Mouse (Mus musculus): ENCODE data around the gene Olfr1484. TPM values are rescaled to one million over a fixed set of nuclear protein-coding genes. Genes with fewer than 3 reads are reported as not detected.
"Not testable (repeated sequence)": the region's sequence is repeated elsewhere in the genome, so short reads cannot be mapped to it uniquely, and the experiment has no call there.

Gene Olfr1484
- total RNA-seq (2021), result not detected
- long read RNA-seq, experiment 1, result 0 reads
- long read RNA-seq, experiment 2, result 0 reads

DNA sequence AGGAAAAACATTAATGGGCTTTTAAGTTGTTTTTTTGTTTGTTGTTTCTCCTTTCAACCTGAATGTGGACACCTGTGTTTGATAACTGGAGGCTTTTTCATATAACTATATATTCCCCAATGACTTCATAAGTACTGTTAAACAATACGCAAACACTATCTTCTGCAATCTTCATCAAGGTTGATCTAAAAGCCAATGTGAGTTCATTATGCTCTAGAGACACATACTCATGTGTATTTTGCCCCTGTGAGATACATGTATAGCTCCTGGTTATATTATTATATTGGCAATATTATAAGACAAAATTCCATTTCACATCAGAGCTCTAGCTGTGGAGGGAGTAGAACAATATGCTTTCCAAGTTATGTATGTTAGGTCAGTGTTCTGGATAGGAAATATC is at the start of gene Olfr1484:
Gene Olfr1484, plus strand, starts transcription at position 301 of the 400 bp plus-strand sequence.
- no peak within 1 kb of the TSS for H3K4me3 ChIP-seq
- DNase-seq, result no peak
- intact Hi-C loops (cut with DNase I), result no loop called here
- TF ChIP-seq CTCF (IDR thresholded peaks at IDR 0.05), result no peak
- no peak within 1 kb of the TSS for H3K27ac ChIP-seq

DNA sequence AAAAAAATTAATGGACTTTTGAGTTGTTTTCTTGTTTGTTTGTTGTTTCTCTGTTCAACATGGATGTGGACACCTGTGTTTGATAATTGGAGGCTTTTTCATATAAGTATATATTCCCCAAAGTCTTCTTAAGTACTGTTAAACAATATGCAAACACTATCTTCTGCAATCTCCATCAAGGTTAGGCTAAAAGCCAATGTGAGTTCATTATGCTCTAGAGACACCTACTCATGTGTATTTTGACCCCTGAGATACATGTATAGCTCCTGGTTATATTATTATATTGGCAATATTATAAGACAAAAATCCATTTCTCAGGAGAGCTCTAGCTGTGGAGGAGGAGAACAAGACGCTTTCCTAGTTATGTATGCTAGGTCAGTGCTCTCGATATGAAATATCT is 33.8 kb downstream of the Olfr1484 start, which contains the start of gene Olfr1487:
Gene Olfr1487, plus strand, starts transcription at position 301 of the 400 bp plus-strand sequence.
- H3K4me3 ChIP-seq; H3K27ac ChIP-seq; intact Hi-C loops (cut with DNase I); DNase-seq: not testable (repeated sequence)

DNA sequence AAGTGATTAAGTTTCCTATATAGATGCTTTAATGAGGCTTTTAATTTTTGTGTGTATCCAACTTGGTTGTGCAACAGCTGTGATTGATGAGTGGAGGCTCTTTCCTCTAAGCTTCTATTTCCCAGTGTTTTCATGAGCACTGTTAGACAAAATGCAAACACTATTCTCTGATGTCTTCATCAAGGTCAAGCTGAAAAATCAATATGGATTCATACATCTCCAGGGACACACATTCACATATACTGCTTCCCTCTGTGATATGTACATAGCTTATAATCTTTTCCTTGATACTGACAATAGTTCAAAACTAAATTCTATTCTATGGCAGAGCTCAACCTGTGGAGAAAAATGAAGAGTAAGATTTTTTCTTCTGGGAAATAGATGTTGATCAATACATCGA is 48.0 kb downstream of the Olfr1484 start, which contains the start of gene Olfr1489:
Gene Olfr1489, plus strand, starts transcription at position 301 of the 400 bp plus-strand sequence.
- intact Hi-C loops (cut with DNase I), result no loop called here
- DNase-seq, result no peak
- no peak within 1 kb of the TSS for H3K27ac ChIP-seq
- no peak for TF ChIP-seq CTCF (IDR thresholded peaks at IDR 0.05)
- no peak within 1 kb of the TSS for H3K4me3 ChIP-seq

Small RNA genes within 50 kb of the gene (microRNA-seq; reads per million reads assigned to microRNA genes)
- gene Gm22323 (not detected), gene Gm23931 (not detected)

Other genes with a start within 250 kb of the Olfr1484 start
- gene Olfr1466, start 244.6 kb upstream of the Olfr1484 start, total RNA-seq (2021), result not detected
- gene Olfr1467, start 221.3 kb upstream of the Olfr1484 start, total RNA-seq (2021), result not detected
- gene Olfr1469, start 175.7 kb upstream of the Olfr1484 start, total RNA-seq (2021), result not detected
- gene Olfr1471, start 140.1 kb upstream of the Olfr1484 start, total RNA-seq (2021), result not detected
- not detected for gene Olfr1472, start 127.4 kb upstream of the Olfr1484 start, total RNA-seq (2021)
- gene Olfr1474, start 113.9 kb upstream of the Olfr1484 start, total RNA-seq (2021), result not detected
- not detected for gene Olfr1475, start 103.3 kb upstream of the Olfr1484 start, total RNA-seq (2021)
- gene Olfr1477, start 83.0 kb upstream of the Olfr1484 start, total RNA-seq (2021), result not detected
- gene Olfr1480, start 55.6 kb upstream of the Olfr1484 start, total RNA-seq (2021), result not detected
- gene Olfr1487, start 33.9 kb downstream of the Olfr1484 start, total RNA-seq (2021), result not detected
- not detected for gene Olfr1489, start 48.1 kb downstream of the Olfr1484 start, total RNA-seq (2021)
- gene Olfr1490, start 67.6 kb downstream of the Olfr1484 start, total RNA-seq (2021), result not detected
- gene Olfr1491, start 113.8 kb downstream of the Olfr1484 start, total RNA-seq (2021), result not detected
- not detected for gene Olfr1493-ps1, start 139.8 kb downstream of the Olfr1484 start, total RNA-seq (2021)
- gene Olfr1494, start 156.2 kb downstream of the Olfr1484 start, total RNA-seq (2021), result not detected
- not detected for gene Olfr1495, start 181.1 kb downstream of the Olfr1484 start, total RNA-seq (2021)
- not detected for gene Olfr1496, start 194.4 kb downstream of the Olfr1484 start, total RNA-seq (2021)
- gene Olfr1497, start 214.7 kb downstream of the Olfr1484 start, total RNA-seq (2021), result not detected
- gene Olfr1499, start 235.9 kb downstream of the Olfr1484 start, total RNA-seq (2021), result not detected
- not detected for gene Olfr1500, start 247.0 kb downstream of the Olfr1484 start, total RNA-seq (2021)